Mouse (Mus musculus): ENCODE results near the gene Olfr96.
"Not testable (repeated sequence)": the region's sequence is repeated elsewhere in the genome, so short reads cannot be mapped to it uniquely, and the experiment has no call there.

Olfr96 gene

DNA sequence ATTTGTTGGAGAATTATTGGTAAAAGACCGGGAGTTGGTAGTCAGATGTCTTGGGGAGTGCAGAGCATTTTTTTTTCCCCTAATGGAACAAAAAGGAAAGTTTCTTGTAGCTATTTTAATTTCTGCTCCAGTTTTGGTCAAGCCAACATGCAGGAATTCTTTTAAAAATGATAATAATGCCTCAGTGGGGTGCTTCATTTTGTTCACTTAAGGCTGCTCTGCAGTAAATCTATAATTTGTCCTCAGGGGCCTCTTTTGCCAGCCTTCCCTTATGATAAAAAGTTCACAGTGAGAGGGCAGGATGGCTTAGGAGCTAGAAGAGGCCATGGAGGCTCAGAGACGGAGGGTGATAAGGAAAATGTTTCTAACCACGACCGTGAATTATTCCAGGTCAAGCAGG, at the start of gene Olfr96:
Gene Olfr96 (plus strand): TSS at position 301 of the 400 bp plus-strand sequence.
- no peak for DNase-seq (ENCODE audit: low read depth, low spot score)

DNA sequence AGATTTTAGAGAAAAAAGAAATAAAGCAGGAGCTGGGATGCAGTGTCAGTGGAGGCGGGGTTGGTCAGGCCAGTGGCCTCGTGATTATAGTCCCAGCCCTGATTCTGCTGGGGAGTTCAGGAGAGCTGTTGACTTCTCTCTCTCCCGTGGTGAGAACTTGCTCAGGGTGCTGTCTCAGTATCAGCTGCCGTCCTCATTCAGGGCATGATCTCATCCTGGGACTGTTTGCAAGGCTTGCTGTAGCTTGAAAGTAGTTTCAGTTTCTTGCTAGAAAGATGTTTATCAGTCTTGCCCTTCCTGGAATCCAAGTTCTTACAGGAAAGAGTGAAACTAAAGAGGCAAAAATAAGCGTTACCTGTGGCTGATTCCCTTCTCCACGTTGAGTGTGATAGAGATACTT, 34.5 kb upstream of the Olfr96 start:
- peak; percentile 3 for DNase-seq (ENCODE audit: low read depth, low spot score)

DNA sequence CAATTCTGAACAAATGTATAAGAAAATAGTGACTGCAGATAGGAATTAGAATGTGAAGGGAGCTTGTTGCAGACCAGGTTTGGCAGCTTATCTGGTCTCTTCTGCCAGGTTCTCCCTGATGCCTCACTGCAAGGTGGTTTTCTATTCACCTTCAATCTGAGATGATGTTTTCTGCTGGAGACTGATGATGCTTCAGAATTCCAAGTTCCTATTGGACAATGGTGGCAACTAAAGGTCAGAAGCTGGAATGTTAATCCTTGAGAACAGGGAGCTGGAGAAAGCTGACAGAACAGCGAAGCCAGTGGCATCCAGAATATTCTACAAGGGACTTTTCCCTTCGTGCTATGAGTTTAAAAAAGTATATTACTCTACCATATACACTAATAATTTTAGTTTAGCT, 29.2 kb upstream of the Olfr96 start:
- peak; percentile 6 for DNase-seq (ENCODE audit: low read depth, low spot score)

DNA sequence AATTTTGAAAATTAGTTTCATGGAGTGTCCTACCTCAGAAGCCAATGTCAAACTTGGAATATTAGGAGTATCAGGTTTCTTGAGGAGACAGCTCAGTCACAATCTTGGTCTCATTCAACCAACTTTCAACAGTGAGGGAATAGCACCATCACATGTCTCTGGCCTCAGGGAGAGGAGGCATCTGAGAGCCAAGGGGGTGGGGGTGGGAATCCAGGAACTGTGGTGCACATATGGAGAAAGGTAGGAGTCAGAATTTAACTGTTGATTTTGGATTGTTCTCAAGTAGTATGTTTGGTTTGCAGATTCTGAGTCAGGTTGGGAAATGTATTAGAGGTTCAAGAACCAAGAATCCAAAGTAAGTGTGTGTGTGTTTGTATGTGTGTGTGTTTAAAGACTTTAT, 26.9 kb upstream of the Olfr96 start:
- no peak for DNase-seq (ENCODE audit: low read depth, low spot score)

DNA sequence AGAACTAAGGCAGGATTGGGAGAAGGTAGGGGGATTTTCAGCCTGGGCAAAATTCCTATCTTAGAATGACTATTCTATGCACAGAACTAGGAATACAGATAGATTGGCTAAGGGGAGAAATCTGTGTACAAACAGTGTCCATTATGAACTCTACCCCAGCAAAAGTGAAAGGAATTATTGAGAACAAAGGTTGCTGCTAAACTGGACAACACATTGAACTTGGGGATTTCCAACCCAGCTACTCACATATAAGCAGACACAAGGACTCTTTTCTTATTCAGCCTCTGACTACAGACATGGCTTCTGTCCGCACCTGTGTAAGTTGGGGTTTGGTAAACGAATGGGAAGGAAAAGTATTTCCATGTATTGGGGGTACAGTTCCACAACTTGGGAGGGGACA, 26.3 kb upstream of the Olfr96 start, which contains the start of gene Ubd:
Gene Ubd (plus strand): TSS at position 237 of the 400 bp plus-strand sequence.
- no peak for DNase-seq (ENCODE audit: low read depth, low spot score)

DNA sequence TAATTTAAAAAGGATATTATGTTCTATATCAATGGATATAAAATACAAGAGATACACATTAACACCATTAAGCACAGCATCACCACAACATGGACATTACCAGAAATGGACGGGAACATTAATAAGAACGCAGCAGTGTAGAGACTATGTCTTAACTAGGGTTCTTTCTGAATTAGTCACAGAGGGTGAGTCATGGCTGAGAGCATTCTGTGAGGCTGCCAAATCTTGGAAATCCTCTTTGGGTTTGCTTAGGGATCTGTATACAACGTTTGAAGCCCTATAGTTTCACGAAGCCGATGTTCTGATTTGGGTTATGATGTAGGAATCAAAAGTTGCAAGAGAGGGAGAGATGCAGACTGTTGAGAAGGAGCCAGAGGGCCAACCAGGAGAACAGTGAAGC, 25.2 kb upstream of the Olfr96 start:
- no peak for DNase-seq (ENCODE audit: low read depth, low spot score)

DNA sequence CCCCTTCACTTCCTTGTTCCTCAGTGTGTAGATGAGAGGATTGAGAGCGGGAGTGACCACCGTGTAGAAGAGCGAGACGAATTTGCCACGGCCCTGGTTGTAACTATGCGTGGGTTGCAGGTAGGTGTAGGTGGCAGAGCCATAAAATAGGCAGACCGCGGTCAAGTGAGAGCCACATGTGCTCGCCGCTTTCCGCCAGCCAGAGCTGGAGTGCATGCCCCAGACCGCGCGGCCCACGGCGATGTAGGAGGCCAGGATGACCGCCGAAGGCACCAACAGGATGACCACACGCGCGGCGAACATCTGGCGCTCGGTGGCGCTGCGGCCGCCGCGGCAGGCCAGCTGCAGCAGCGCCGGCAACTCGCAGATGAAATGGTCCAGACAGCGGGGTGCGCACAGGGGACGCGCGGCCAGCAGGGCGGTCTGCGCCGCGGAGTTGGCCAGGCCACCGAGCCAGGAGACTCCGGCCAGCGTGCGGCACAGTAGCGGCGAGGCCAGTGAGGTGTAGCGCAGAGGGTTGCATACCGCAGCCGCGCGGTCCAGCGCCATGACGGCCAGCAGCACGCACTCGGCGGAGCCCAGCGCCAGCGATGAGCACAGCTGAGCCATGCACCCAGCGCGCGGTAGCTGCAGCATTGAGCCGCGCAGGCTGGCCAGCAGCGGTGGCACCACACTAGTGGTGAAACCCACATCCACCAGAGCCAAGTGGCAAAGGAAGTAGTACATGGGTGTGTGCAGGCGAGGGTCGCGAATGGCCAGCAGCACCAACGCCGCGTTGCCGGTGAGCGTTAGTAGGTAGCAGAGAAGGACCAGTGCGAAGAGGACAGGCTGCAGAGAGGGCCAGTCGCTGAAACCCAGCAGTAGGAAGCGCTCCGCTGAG, 22.9 kb upstream of the Olfr96 start:
- no peak for DNase-seq (ENCODE audit: low read depth, low spot score)

DNA sequence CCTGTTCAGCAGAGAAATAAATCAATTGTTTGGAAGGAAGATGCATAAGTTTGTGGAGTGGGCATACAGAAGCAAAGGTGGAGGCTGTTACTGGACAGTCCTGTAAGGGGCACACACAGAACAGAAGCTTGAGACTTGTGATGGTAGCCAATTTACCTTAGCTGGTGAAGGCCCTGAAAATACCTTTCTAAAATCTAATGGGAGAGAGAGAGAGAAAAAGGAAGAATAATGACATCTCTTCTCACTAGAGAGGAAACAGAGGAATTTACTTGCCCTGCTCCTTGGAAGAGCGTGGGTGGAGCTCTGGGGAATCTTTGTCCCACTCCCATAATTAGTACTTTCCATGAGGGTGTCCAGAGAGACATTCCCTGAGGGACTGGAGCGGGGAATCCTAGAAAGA, 19.1 kb upstream of the Olfr96 start, which contains the start of gene Olfr94:
Gene Olfr94 (minus strand): TSS at position 101 of the 400 bp plus-strand sequence.
- no peak for DNase-seq (ENCODE audit: low read depth, low spot score)

DNA sequence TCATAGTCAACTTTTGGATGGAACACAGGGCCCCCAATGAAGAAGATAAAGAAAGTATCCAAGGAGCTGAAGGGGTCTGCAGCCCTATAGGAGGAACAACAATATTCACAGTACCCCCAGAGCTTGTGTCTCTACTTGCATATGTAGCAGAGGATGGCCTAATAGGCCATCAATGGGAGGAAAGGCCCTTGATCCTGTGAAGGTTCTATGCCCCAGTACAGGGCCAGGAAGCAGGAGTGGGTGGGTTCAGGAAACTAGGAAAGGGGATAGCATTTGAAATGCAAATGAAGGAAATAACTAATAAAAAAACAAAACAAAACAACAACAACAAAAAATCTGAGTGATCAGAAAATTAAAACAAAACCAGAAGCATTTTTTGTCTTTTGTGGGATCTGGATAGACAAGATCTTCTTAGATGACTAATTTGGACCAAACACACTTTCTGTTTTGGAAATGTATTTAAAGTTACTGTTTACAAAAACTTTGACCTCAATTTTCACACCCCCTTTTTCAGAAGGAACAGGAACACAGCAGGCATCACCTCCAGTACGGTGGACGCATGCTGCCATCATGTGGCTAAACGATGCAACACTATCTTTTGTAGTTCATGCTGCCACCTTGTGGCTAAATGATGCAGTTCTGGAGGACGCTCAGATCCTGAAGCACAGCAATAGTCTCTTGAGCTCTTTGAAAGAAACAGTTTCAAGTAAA, 16.6 kb upstream of the Olfr96 start:
- DNase-seq (ENCODE audit: low read depth, low spot score), result peak; percentile 58

DNA sequence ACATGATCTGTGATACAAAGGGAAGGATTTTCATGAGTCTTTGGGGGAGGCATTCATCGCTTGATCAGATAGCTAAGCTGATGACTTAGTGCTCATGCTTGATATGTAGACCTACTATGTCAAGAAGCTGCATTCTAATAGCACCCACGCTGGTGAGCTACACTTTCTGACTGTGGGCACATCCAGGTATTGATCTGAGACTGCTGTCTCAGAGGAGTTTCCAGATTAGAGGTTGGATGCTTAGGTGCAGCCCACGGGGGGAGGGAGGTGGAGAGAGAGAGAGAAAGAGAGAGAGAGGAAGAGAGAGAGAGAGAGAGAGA, 16.1 kb upstream of the Olfr96 start:
- DNase-seq (ENCODE audit: low read depth, low spot score), result no peak

DNA sequence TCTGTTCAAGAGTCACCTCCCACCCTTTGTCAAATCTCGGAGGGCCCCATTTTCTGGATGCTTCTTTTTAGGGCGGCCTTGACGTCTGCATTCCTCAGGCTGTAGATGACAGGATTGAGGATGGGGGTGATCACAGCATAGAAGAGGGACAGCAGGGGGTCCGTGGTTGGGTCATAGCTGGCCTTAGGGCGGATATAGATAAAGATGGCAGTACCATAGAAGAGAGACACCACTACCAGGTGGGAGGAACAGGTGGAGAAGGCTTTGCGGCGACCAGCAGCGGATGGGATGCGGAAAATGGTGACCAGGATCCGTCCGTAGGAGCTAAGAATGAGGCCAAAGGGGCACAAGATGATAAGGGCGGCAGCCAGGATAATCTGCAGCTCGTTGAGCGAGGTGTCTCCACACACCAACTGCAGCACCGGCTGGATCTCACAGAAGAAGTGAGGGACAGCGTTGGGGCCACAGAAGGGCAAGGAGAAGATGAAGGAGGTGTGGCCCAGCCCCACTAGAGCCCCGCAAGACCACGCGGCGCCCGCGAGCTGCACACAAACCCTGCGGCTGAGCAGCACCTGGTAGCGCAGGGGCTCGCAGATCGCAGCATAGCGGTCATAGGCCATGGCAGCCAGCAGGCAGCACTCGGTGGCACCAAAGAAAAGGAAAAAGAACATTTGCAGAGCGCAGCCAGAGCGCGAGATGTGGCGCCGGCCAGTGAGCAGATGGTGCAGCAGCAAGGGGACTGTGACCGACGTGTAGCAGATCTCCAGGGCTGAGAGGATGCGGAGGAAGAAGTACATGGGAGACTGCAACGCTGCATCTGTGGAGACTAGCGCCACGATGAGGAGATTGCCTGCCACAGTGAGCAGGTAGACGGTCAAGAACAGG, 8.8 kb upstream of the Olfr96 start:
- no peak for DNase-seq (ENCODE audit: low read depth, low spot score)

DNA sequence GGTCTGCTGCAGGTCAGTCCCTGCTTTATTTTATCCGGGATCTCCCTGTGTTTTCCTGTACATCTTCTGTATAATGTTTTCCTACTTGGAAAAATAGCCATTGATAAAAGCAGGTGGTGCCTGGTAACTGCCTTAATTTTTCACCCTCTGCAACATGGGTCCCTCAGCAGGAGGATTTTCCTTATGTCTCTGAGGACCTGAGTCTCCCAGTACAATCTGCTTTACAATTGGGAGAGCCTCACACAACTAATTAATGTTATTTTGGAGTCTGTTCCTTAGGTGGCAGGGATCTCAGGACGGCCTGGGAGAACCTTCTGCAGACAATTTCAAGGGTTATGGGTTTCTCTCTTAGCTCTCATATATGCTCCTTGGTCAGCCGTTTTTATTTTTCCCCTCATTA, 6.9 kb upstream of the Olfr96 start, which contains the start of gene Olfr95:
Gene Olfr95 (minus strand): TSS at position 101 of the 400 bp plus-strand sequence.
- DNase-seq (ENCODE audit: low read depth, low spot score), result no peak

DNA sequence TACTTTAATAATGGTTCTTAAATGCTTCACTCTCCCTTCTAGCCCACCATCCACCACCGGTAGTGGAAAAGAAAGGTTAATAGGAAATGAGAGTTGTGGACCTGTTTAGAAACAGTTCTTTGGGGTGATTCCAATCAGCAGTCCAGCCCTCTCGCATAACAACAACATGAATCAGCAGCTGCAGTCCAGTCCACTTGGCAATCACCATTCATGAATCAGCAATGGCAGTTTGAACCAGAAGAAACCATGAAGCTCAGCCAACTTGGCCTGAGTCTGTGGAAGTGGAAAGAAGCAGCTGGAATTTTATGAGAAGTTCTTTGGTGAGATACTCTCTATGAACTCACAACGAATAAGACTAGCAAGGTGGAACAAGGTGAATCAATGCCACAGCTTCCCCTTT, 1.5 kb upstream of the Olfr96 start:
- DNase-seq (ENCODE audit: low read depth, low spot score), result peak; percentile 43

DNA sequence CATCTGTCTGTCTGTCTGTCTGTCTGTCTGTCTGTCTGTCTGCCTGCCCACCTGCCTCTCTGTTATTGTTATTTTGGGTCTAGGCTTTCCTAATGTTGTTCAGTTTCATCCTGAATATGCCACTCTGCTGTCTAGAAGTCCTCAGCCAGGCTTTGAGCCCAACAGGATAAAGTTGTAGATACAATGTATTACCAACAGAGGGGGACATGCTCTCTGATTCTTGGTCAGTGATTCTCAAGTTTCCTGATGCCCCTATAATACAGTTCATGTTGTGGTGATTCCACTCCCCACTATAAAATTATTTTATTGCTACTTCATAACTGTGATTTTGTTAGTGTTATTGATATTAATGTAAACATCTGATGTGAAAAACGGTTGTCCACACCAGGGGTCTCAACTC, 1.9 kb downstream of the Olfr96 start:
- no peak for DNase-seq (ENCODE audit: low read depth, low spot score)

DNA sequence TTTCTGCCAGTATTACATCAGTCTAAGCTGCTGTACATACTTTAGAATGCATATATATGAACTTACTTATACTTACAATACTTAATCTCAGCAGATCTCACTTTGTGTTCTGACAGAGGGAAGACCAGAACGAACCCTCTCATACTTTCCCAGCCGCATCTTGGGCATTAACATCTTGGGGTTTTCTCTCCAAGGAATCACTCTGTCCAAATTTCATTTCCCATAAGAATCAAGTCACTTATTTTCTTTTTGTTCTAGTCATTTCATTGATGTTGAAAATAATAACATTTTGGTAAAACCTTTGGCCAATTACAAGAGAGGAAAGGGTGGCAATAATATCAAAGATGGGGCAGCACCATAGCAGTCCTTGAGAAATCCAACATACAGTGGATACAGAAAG, 17.3 kb downstream of the Olfr96 start, which contains the start of gene Olfr97:
Gene Olfr97 (minus strand): TSS at position 101 of the 400 bp plus-strand sequence.
- DNase-seq (ENCODE audit: low read depth, low spot score), result not testable (repeated sequence)

DNA sequence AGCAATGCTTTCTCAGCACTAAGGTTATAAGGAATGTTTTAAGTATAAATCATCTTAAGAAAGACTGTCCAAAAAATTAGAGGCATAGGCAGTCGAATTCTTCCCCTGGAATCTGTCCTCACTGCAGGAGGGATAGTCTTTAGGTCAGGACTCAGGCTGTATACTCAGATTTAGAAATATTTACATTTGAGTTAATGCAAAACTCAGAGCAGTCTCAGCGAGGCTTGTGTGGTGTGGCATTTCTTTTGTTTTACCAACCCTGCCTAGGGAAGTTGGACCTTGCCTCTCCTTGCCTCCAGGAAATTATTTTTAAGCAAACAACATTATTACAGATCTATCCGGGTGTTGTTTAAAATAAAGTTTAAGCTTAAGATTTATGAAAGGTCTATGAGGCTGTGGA, 22.3 kb downstream of the Olfr96 start:
- DNase-seq (ENCODE audit: low read depth, low spot score), result no peak

DNA sequence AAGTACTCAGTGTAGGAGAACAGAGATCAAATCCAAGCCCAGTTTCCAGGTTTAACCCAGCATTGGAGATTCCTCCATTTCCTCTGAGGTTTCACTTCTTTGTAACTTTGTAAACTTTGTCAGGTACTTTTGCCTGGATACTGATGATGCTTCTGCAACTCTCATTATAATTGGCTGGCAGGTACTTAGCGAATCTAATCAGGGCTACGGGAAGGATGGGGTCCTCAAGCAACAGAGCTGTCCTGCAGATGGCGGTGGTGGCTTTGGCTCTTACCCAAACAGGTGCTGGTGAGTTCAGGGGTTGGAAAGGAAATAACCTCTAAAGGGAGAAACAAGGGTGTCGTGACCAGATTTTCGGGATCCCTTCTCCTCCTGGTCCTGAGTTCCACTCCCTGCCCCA, 26.8 kb downstream of the Olfr96 start:
- DNase-seq (ENCODE audit: low read depth, low spot score), result peak; percentile 40

DNA sequence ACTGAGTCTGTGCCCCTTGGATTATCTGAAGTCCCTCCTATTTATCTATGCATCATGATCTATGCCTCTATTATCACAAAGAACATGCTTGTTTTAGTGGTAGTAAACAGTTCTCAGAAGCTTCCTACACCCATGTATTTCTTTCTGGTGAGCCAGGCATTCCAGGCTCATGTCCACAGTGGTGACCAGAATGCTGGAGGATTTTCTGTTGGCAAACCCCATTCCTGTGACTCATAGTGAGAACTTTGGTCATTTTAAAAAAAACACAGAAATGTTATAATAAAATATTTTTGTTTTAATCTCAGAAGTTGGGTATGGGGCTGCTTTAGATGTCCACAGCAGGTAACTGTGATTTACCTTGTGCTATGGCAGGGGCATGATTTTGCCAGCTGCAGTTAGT, 29.5 kb downstream of the Olfr96 start:
- DNase-seq (ENCODE audit: low read depth, low spot score), result no peak

DNA sequence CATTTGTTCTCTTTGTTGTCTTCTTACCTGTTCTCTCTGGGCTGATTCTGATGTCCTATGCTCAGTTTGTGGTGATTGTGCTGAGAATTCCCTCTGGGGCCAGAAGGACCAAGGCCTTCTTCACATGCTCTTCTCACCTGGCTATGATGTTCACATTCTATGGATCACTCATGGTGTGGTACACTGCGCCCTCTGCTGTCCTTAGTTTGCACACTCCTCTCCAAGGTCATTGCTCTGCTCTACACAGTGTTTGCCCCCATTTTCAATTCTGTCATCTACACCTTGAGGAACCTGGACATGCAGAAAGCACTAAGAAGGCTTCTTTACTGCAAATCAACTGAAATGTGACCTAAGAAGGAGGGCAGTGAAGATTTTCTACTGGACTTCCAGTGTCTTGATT, 30.6 kb downstream of the Olfr96 start:
- no peak for DNase-seq (ENCODE audit: low read depth, low spot score)

DNA sequence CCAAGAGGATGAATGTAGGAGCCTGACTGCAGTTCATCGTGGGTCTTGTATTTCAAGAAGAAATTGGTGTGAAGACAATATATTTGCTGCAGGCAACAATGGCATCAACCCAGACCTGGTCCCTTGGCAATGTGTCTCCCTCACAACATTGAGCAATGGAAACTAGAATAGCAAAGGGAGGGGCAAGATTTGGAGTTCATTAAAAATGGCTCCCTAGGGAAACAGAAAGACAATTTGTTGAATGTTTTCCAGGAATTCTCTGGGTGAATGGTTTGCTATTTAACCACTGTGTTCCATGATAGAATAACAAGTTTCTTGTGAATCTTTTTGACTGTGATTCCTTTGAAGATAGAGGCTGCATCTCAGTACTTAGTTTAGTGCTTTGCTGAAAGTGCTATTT, 43.7 kb downstream of the Olfr96 start, which contains the start of gene Olfr98:
Gene Olfr98 (minus strand): TSS at position 124 of the 400 bp plus-strand sequence.
- DNase-seq (ENCODE audit: low read depth, low spot score), result peak; percentile 27

DNA sequence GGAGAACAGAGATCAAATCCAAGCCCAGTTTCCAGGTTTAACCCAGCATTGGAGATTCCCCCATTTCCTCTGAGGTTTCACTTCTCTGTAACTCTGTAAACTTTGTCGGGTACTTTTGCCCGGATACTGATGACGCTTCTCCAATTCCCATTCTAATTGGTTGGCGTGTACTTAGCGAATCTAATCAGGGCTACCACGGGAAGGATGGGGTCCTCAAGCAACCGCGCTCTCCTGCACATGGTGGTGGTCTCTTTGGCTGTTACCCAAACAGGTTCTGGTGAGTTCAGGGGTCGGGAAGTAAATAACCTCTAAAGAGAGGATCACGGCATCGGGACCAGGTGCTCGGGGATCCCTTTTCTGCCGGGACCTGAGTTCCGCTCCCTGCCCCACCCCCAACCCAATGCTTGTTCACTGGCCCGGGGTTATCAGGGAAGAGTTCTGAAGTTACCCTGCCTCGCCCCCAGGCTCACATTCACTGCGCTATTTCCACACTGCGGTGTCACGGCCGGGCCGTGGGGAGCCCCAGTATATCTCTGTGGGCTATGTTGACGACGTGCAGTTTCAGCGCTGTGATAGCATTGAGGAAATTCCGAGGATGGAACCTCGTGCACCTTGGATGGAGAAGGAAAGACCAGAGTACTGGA, 50.2 kb downstream of the Olfr96 start, which contains the start of gene H2-M3:
Gene H2-M3 (plus strand): TSS at position 163 of the 644 bp plus-strand sequence.
- DNase-seq (ENCODE audit: low read depth, low spot score), result peak; percentile 86
